Mouse (Mus musculus) right cerebral cortex, postnatal 10 days (tissue): Measurements from ENCODE around the gene Ano7.
A peak's percentile ranks its signal among the peaks of the same experiment; 100 is the strongest.

Source experiments
- DNase-seq, 2 experiments: peaks; one replicate each; pipeline ENCODE4 v3.0.0; 2021; ENCODE audit warnings: low spot score in 2 of 2

Gene Ano7

DNA sequence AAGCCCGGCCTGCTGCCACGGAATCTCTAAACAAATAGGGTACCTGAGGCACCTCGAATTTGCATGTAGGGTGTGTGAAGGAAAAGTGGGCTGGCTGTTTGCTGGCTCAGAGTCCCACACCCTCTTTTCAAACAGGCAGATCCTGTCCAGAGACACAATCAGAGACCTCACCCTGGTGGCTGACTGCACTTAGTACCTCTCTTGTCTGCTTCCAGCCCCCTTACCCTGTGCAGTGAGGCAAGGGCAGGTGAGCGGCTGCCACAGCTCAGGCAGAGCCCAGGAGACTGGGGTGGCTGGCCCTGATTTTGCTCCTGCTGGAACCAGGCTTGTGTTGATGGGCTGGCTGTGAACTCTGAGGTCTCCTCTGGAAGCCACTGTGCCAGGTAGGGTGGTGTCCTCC lies at the start of gene Ano7:
Ano7 (plus strand) TSS at position 266 of the 400 bp plus-strand sequence.
- no peak for DNase-seq

DNA sequence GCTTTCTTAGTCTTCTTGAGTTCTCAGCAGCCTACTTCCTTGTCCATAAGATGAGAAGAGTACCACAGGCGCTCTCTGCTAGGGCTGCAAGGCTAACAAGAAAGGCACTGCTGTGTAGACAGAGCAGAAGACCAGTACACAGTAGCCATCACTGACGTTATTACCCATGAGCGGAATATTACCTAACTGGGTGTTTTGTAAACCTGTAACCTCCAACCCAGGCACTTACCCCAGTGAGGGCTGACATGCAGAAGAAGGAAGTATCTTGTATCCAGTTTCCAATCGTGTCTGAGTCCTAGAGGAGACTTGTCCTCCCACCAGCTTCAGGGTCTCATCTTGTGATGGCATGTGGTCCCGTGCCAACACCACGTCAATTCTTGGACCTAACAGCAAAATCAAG lies 49.8 kb upstream of the Ano7 start:
- DNase-seq = no peak

DNA sequence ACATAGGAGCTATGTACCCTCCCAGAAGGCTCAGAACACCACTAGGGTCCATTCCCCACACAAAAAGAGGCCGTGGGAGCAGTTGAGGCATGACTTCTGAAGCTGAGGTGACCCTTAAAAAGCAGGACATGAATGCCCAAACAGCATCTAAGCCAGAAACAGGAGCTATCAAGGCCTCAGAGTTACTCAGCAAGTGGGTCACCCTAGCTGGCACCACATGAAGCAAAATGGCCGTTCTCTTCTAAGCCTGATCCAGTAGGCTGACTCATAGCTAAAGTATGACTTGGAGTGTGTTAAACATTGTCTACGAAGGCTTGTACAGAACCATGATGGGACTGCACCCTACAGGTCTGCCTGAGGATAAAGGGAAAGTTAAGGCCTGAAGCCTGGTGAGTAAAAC lies 47.3 kb upstream of the Ano7 start:
- DNase-seq = no peak

DNA sequence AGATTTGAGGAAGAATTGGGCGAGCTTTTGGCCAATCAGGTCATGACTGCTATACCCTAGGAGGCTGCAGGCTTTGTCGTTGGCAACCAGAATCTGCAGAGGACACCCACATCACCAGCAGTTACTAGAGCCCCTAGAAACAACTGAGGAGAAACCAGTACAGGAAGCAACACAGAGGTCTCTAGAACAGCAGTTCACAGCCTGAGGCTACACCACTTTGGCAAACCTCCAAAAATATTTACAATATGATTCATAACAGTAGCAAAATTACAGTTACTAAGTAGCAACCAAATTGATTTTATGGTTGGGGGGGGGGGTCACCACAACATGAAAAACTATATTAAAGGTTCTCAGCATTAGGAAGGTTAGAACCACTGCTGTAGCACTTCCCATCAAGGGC lies 39.1 kb upstream of the Ano7 start:
- DNase-seq = no peak

DNA sequence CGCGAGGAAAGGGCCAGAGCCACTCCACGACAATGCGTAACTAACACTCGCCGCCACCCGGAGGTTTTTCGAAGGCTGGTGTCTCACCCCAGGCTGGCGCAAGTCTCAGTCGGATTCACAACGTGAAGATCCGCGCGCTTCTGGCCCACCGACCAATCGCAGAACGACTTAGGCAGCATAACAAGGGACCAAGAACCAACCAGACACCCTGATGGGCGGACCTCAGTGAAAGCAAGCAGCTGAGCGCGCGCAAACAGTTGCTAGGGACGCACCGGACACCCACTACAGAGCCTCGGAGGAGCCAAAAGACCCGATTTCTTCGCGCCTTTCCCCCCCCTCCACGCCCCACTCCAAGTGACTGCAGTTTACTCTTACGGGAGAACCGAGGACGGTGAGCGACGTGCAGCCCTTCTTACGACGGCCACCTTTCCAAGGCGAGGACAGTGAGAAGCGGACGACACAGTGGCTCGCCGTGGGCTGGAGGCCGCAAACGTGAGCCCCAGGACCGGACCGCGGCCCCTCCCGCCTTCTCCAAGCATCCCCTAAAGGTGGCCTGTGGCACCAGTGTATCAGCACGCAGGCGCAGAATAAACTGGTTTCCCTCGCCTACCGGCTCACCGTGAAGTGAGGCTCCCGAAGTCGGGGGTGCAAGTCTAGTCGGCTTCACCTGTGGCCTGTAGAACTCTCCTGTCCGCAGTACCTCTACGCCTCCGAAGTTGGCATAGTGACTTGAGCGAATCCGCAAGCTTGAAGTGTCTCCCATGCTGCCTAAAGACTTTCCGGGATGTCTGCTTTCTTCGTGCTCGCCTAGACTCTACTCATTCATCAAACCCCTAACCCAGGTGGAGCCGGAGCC lies 30.9 kb upstream of the Ano7 start, which contains the start of the genes Ppp1r7 and Pask:
Ppp1r7 (plus strand) TSS at position 207 of the 856 bp plus-strand sequence.
Pask (minus strand) TSS at position 835 of the 856 bp plus-strand sequence.
- DNase-seq = peak; percentile 97 to 99

DNA sequence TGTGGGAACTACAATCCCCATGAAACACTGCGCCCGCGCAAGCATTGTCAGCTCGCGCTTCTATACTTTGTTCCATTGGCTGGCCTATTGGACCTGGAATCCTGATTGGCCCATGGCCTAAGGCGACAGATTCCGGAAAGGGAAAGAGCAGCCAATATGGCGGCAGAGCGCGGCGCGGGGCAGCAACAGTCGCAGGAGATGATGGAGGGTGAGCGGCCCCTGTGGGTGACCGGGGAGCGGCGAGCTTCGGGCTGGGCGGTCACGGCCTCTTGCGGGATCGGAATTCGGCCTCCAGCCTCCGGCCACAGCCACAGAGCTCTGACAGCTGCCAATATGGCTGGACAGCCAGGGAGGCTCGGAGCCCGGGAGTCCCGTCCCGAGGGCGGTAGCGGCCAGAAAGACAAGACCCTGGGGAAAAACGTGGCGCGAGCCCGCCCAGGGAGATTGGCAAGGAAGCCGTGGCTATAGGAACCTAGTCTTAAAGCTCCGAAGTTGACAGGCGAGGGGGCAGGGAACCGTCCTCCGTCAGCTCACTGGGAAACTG lies 30.2 kb upstream of the Ano7 start:
- DNase-seq = peak; percentile 98

DNA sequence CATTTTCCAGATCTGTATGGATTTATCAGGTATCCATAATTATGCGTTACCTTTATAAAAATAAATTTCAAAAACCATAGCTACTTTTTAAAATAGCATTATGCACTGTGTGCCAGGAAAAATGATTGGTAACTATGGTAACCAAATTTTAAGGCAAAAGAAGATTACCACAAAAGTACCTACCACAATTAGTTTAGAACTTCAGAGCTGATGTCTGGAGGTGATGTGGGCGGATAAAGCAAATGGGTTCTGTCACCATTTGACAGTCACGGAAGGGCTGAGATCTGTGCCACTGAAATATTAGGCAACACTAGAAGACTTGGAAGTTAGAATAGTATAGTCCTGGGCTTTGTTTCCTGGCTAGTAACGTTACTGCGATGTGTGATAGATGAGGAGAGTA lies 26.6 kb upstream of the Ano7 start:
- DNase-seq = peak in 1 of 2 experiments; percentile 33

DNA sequence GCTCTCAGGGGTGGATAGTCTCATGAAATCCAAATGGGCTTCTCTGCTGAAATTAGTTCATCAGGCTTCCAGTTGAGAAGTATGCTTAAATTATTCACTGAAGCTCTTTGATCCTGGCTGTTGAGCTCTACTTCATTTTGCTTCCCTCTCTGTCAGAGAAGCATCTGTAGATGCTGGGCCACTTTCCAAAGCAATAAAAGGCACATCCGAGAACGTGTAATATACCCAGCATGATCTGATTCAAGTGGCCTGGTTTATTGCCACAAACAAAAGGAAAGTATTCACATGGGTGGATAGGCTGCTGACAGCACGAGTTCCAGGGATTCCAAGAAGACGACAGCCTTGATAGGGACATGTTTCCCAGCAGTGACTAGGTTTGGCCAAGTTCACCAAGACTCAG lies 24.0 kb upstream of the Ano7 start:
- no peak for DNase-seq

DNA sequence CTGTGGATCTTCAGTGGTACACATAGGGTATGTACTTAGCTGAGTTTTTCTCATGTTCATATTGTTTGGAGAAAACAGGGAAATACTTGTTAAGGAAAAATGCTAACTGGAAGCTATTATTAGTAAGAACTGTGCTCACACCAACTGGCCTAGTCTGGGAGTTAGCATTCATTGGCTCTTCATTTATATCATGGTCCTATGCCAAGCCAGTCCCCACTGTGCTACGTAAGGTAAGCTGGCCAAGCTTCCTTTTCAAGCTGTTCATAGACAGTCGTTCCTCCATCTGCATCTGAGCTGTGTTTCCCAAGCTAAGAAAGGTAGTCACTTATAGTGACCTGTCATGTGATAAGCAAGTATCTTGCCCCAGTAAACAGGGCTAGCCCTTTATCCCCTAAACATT lies 21.0 kb upstream of the Ano7 start:
- DNase-seq = peak; percentile 51 to 76

DNA sequence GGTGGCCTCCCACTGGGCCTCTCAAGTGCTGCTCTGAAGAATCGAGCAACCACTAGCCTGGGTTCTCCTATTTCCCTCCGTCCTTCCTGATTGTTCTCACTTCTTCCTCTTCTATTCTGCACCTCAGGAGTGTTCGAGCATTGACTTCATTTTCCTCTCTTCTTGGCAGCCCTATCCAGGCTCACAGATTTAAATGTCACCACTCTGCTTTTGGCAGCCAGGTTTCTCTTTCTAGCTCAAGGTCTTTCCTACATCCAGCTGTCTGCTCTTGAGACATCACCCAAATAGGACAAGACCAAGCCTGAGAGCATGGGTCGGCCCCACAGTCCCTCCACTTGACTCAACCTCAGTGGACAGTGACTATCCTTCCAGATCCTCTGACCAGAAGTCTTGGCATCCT lies 11.1 kb upstream of the Ano7 start:
- DNase-seq = no peak

DNA sequence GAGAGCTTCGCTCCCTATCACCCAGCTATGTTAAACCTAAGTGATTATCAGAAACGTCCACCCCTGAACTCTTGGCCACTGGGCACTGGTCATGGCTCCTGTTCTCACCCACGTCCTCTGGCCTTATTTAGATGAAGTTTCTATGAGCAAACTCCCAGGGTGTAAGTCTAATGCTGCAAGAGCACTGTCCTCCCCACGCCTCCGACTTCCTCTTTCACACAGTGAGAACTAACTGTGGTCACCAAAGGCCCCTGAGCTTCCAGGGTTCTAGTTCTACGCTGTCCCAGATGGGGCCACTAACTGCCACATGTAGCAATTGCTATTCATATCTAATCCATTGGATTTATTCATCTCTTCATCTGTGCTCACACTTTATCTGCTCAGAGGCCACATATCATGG lies 8.1 kb upstream of the Ano7 start:
- no peak for DNase-seq

DNA sequence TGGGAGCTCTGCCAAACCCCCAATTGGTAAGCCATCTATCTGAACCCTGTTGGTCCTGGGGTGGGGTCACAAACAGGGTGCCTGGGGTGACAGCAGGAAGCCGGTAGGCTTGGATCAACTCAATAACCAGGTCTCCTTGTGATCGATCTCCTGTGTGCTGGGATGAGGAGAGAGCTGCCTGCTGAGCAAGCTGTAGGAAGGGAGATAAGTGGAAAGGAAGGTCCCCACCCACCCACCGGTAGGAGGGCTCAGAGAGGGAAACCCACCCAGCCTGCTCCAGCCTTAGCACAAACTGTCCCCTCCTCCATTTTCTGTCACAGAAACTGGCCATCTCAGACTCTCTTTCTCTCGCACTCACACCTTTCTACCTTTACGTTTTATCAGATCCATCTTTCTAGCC lies 3.6 kb downstream of the Ano7 start:
- no peak for DNase-seq

DNA sequence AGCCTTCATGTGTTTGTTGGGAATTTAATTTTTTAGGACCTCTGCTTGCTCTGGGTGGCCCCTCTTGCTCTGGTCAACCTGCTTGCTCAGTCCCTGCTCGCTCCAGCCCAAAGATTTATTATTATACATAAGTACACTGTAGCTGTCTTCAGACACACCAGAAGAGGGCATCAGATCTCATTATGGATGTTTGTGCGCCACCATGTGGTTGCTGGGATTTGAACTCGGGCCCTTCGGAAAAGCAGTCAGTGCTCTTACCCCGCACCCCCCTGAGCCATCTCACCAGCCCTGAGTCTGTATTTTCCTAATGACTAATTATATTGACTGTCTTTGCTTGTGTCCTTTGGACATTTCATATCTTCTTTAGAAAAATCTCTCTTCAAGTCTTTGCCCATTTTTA lies 5.4 kb downstream of the Ano7 start:
- no peak for DNase-seq

DNA sequence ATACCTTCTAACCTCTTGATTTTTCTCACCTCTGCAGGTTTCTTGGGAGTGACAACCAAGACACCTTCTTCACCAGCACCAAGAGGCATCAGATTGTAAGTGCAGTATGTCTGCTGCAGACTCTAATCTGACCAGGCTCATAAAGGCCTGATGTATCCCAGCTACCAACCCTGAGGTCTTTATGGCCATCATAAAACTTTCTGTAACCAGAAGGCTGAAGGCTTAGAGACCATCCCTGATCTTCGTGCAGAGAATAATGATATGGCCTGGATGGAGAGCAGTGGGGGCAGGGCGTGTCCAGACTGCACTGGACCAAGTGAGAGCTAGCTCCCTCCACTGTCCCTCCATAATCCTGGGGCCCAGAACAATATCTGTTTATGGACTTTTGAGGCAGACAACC lies 13.5 kb downstream of the Ano7 start:
- no peak for DNase-seq

DNA sequence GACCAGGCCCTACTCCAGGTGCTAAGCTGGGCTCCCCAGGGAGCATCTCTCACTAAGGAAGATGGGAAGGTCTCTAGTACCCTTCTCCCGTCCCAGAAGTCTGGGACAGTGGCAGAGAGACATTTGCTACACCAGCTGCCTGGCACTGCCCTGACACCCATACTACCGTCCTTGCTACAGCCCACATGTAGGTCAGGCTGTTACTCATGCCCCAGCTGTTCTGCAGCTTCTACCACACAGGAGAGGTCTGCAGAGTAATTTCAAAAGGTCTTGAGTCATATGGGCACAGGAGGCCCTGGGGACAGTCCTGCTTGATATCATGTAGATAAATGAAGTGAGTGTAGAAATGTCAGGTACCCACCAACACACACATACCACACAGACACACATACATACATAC lies 15.2 kb downstream of the Ano7 start:
- DNase-seq = no peak

DNA sequence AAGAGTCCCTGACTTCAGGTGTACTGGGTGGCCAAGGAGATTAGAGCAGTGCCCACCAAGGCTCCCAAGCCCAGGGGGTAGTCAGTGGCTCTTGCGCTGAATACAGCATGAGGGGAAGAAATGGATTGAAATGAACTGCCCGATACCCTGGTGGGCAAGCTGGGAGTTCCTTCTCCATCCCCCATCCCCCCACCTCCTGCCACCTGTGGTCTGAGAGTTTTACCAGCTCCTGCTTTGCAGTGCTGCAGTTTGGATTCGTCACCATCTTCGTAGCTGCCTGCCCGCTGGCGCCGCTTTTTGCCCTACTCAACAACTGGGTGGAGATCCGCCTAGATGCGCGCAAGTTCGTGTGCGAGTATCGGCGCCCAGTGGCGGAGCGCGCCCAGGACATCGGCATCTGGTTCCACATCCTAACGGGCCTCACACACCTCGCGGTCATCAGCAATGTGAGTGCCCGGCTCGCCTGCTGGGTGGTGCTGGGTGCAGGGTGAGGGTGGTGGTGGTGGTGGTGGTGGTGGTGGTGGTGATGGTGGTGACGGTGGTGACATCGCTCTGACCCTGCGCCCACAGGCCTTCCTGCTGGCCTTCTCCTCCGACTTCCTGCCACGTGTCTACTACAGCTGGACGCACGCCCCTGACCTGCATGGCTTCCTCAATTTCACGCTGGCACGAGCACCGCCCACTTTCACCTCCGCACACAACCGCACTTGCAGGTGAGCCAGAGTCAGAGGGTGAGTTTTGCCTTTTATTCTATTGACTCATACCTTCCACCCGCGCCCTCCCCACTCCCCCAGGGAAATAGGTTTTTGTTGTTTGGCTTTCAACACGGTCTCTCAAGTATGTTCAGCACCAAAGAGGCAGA lies 27.7 kb downstream of the Ano7 start:
- no peak for DNase-seq

DNA sequence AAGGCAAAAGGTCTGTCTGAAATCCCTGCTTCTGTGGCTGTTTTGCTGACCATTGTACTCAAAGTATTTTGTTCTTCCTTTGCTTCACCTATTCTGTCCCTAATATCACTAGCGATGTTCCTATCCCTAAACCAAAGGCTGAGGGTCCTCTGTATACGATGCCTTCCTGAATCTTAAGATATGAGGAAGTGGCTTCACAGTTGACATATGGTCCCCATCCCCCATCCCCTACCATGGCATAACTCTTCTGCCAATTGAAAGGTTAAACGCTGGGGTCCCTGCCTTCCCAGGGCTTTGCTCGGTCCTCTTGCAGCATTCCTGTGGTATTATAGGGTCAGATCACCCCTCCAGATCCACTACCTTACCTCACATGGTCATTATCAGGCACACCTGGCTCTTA lies 29.7 kb downstream of the Ano7 start:
- DNase-seq = no peak

DNA sequence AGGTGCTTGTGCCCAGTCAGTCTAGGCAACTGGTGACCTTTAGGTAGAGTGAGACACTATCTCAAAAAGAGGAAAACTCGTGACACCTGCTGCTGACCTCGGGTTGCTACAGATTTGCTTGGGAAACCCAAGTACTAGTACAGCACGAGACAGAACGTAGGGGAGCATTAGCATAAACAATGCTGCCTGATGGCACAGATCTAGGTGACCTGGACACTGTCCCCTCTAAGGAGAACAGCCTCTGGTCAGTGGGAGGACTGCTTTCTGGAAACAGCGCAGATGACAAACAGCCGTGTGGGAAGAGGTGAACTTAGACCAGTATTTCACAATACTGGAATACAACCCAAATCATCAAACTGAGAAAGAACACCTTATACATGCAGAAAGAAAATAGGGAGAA lies 58.4 kb downstream of the Ano7 start:
- DNase-seq = no peak

DNA sequence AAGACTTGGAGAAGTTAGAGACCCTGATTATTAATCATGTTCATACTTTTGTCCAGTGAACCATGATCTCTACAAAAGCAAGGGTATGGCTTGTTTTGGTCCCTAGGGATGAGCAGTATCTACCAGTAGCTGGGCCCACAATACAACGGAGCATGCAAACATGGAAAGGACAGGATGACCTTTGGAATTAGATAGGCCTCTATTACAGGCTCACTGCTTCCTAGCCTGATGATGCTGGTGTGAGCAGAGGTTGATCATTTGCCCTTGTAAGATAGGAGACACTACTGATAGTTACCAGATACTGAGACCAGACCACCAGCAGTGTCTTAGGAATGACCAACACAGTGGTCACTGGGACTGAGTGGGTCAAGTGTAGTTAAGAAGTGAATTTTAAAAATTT lies 65.6 kb downstream of the Ano7 start:
- DNase-seq = no peak

DNA sequence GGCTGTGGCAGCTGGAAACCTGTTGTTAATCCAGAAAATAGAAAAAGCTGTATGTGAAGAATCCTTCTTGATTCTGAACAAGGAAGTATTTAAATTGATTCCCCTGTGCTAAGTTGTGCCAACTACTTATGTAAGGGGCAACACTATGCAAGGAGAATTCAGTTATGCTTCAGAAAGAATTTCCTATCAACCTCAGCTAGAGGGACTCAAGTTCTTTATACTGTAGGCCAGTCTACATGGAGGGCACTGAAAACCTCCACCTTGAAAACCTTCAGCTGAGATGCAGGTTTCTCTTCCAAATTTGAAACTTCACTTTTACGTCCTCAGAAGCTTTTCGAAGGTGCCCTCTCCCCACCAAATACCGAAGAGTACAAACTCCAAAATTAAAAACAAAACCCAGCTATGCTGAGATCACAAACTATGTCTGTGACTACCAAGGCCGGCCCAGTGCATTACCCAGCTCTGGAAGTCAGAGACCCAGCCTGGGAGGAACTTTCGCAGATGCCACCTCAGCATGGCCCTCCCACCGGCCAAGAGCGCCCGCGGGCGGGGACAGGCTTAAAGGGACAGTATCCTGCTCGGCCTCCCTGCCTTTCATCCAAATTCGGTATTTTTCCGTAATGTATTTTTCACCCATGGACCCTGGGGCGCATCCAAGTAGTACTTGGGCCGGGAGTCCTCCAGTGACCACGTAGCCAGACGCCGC lies 70.8 kb downstream of the Ano7 start:
- peak; percentile 69 to 72 for DNase-seq

DNA sequence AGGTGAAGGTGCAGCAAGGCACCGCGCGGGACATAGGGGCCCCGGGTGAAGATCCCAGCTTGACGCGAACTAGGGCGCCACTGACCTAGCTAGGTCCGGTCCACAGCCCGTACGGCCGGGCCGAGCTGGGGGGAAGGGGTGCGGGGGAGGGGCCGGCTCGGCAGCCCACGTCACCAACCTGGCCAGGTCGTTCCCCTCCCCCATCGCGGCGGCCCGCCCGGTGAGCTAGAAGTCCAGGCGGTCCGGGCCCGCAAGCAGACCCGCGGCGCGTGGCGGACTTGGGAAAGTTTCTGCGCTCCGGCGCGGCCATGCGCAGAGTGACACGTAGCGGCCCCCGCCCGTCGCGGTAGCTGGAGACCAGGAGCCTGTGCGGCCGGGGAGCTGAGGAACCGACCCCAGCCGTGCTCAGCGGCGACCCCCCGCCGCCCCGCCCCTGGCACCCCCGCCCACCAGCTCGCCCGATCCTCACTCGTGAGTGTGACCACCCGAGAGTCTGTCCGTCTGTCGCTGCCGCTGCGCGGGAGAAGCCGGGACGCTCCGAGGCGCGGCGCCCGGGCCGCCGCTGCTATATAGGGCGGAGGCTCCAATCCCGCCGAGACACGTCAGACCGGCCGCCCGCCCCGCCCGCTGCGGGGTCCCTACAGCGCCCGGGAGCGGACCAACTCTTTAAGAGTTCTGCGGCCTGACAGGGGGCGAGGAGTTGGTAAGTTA lies 71.5 kb downstream of the Ano7 start:
- DNase-seq = peak; percentile 69 to 76
